In the genomic region with DNA sequence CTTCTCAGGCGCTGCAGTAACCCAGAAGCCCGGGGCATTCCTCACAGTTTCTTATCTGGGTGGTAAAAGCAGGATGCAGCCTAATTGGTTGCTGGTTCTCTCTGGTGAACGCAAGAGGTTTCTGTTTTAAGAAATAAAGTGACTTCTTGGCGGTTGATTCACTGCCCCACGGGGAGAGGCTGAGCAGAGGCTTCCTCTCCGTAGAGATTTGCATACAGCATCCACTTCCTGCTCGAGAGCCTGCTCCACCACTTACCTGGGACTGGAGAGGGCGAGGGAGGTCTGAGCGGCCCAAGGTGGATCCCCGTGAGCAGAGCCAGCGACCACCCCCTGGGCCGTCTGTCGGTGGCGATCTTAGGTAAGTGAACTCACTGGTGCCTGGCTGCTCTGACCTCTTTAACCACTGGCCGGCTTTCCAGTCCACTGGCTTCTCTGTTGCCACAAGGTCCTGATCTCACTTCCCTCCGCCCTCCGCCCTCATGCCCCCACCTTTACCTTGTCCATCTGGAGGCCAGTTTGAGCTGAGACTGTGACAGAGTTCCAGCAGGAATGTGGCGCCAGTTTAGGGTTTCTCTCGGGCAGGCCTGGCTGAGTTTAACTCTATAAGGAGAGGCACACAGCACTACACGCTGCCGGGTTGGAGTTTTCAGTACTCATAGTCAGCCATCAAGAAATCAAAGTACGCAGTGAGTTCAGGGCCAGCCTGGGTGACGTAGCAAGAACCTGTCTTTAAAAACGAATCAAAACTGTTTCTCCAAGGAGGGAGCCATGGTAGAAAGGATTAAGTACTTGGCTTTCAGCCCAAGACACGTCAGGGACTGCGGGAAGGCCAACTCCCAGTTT, we compare ENCODE assay signal across 8 mouse cellular contexts. TPM values are rescaled to one million over a fixed set of nuclear protein-coding genes. Genes with fewer than 3 reads are reported as not detected.
DNase-seq lines count a peak whose midpoint lies in the region; ATAC-seq and TF ChIP-seq lines count a peak whose summit lies in the region.

No protein-coding gene starts in this region.

- peak overlapping the region; percentile 74 for H3K27ac ChIP-seq in ES-E14 (ENCODE audit: insufficient read depth, low read depth, low read length, poor library complexity, severe bottlenecking)
- H3K27ac ChIP-seq in forebrain, embryonic 13.5 days, result peak overlapping the region; percentile 31; the same call in 1 of the 2 replicates
- peak overlapping the region; percentile 89 for H3K27ac ChIP-seq in limb, embryonic 13.5 days
- no peak overlapping the region for H3K27ac ChIP-seq in midbrain, embryonic 14.5 days (replicated peaks; ENCODE audit: low read depth, low read length)

- peak; percentile 92 for ATAC-seq in cerebellum, adult (ENCODE audit: insufficient number of reproducible peaks, low FRiP score, low TSS enrichment)
- peak; percentile 41 for ATAC-seq in forebrain, embryonic 13.5 days
- ATAC-seq in hematopoietic stem cell, adult 5-6 weeks (replicated peaks in 1 of 2; ENCODE audit: insufficient read depth in 1 of 2, low FRiP score in 2 of 2, low TSS enrichment in 1 of 2, low read depth in 1 of 2, poor library complexity in 2 of 2, severe bottlenecking in 2 of 2), result peak; percentile 81 to 86
- peak; percentile 58 for ATAC-seq in limb, embryonic 13.5 days (ENCODE audit: low FRiP score, low read depth)
- peak; percentile 57; the same call in 1 of the 2 replicates for ATAC-seq in midbrain, embryonic 14.5 days (ENCODE audit: low FRiP score, low TSS enrichment)

- H3K4me2 ChIP-seq in forebrain, embryonic 13.5 days, result peak overlapping the region; percentile 45
- H3K4me2 ChIP-seq in limb, embryonic 13.5 days (replicated peaks), result peak overlapping the region; percentile 59
- peak overlapping the region; percentile 31 for H3K4me2 ChIP-seq in midbrain, embryonic 14.5 days (ENCODE audit: low read length)

- DNase-seq in ES-E14 (ENCODE audit: low read depth, low spot score), result no peak
- peak; percentile 60 for DNase-seq in midbrain, embryonic 14.5 days
- peak; percentile 88 for DNase-seq in splenic B cell, adult 2 months (ENCODE audit: low read depth, low spot score)
- DNase-seq in layer of hippocampus, postnatal 36 days, result no peak

- H3K36me3 ChIP-seq in ES-E14 (ENCODE audit: control insufficient read depth, insufficient read depth, low read length, poor library complexity, severe bottlenecking), result peaks cover 5% of the 10 kb centered on the region; the same call in 1 of the 2 replicates
- no peaks in the 10 kb centered on the region for H3K36me3 ChIP-seq in forebrain, embryonic 13.5 days (ENCODE audit: poor library complexity, severe bottlenecking)
- no peaks in the 10 kb centered on the region for H3K36me3 ChIP-seq in limb, embryonic 13.5 days
- no peaks in the 10 kb centered on the region for H3K36me3 ChIP-seq in midbrain, embryonic 14.5 days (ENCODE audit: control insufficient read depth, insufficient read depth, low read length)
- H3K36me3 ChIP-seq in splenic B cell, adult 2 months (ENCODE audit: control insufficient read depth, insufficient read depth, low read length, poor library complexity, severe bottlenecking), result peaks cover 3% of the 10 kb centered on the region

- H3K9ac ChIP-seq in ES-E14 (ENCODE audit: insufficient read depth, low read depth, low read length, poor library complexity, severe bottlenecking), result peak overlapping the region; percentile 72
- peak overlapping the region; percentile 26; the same call in 1 of the 2 replicates for H3K9ac ChIP-seq in forebrain, embryonic 13.5 days
- H3K9ac ChIP-seq in limb, embryonic 13.5 days, result peak overlapping the region; percentile 55
- 0 out of 2 replicates have a peak overlapping the region, but pooled peaks have one; percentile 29 for H3K9ac ChIP-seq in midbrain, embryonic 14.5 days (replicated peaks; ENCODE audit: low read length)

- peak overlapping the region; percentile 64 to 77 for H3K4me3 ChIP-seq in ES-E14 (ENCODE audit: insufficient read depth in 1 of 2, low read depth in 1 of 2, low read length in 2 of 2, poor library complexity in 1 of 2, severe bottlenecking in 1 of 2)
- no peak overlapping the region for H3K4me3 ChIP-seq in forebrain, embryonic 13.5 days
- peak overlapping the region; percentile 36 for H3K4me3 ChIP-seq in limb, embryonic 13.5 days
- H3K4me3 ChIP-seq in midbrain, embryonic 14.5 days (replicated peaks; ENCODE audit: low read depth, low read length), result no peak overlapping the region

- 16% methylated on average over 26 of the region's 26 CpGs for WGBS in forebrain, embryonic 13.5 days
- 3% methylated on average over 26 of the region's 26 CpGs for WGBS in limb, embryonic 13.5 days
- WGBS in midbrain, embryonic 14.5 days, result 13% methylated on average over 26 of the region's 26 CpGs

- H3K9me3 ChIP-seq in ES-E14 (ENCODE audit: control insufficient read depth, insufficient read depth, low read depth, low read length), result no peaks in the 10 kb centered on the region
- H3K9me3 ChIP-seq in forebrain, embryonic 13.5 days (replicated peaks), result 0 out of 2 replicates have a peak, but pooled peaks cover 4% of the 10 kb centered on the region
- no peaks in the 10 kb centered on the region for H3K9me3 ChIP-seq in limb, embryonic 13.5 days
- no peaks in the 10 kb centered on the region for H3K9me3 ChIP-seq in midbrain, embryonic 14.5 days (ENCODE audit: control insufficient read depth, low read length)

- in situ Hi-C loops in ES-E14 (cut with MboI; ENCODE audit: low sequenced_read_pairs in 2 of 2, unreplicated experiment in 2 of 2), result no loop called here

- H3K27me3 ChIP-seq in forebrain, embryonic 13.5 days, result no peaks in the 10 kb centered on the region
- no peaks in the 10 kb centered on the region for H3K27me3 ChIP-seq in limb, embryonic 13.5 days
- no peaks in the 10 kb centered on the region for H3K27me3 ChIP-seq in midbrain, embryonic 14.5 days (ENCODE audit: control insufficient read depth, insufficient read depth, low read length)
- no peaks in the 10 kb centered on the region for H3K27me3 ChIP-seq in splenic B cell, adult 2 months (ENCODE audit: control insufficient read depth, insufficient read depth, low read length, poor library complexity, severe bottlenecking)

- peaks cover 19 to 21% of the 10 kb centered on the region in 2 experiments for H3K4me1 ChIP-seq in ES-E14 (ENCODE audit: control insufficient read depth in 2 of 2, insufficient read depth in 2 of 2, low read length in 2 of 2, poor library complexity in 1 of 2)
- peaks cover 24% of the 10 kb centered on the region for H3K4me1 ChIP-seq in forebrain, embryonic 13.5 days
- H3K4me1 ChIP-seq in limb, embryonic 13.5 days, result peaks cover 45% of the 10 kb centered on the region
- peaks cover 16% of the 10 kb centered on the region; the same call in 1 of the 2 replicates for H3K4me1 ChIP-seq in midbrain, embryonic 14.5 days (ENCODE audit: control insufficient read depth, insufficient read depth, low read length)

TF ChIP-seq in ES-E14, 5 proteins besides CTCF, POLR2A, EP300 and RAD21:
- TF ChIP-seq ZC3H11A (IDR thresholded peaks at IDR 0.05; ENCODE audit: borderline replicate concordance, low read depth, low read length) (no peak), ZNF384 (IDR thresholded peaks at IDR 0.05; ENCODE audit: low read depth, low read length) (no peak), CHD2 (IDR thresholded peaks at IDR 0.05; ENCODE audit: low read depth, low read length) (no peak), MAFK (IDR thresholded peaks at IDR 0.05; ENCODE audit: insufficient read depth, low read depth, low read length) (no peak), HCFC1 (IDR thresholded peaks at IDR 0.05; ENCODE audit: borderline replicate concordance, insufficient read depth, low read length) (no peak; the same call in 1 of the 2 replicates)

RNA-seq across cellular contexts. Expression of gene Traf3ip2, which starts 0.5 kb away (rescaled TPM):
- 9.2 and 9.8 TPM in 2 replicates for total RNA-seq in ES-E14 (2012; rRNA removed)
- 3.6 and 4.6 TPM in 2 replicates for polyA plus RNA-seq in forebrain, embryonic 13.5 days (2015; fragmentation: Nextera tagmentation; extraction: Ambion mirVana)
- 4.1 and 5.8 TPM in 2 replicates for total RNA-seq in hematopoietic stem cell, adult 5-6 weeks (2017)
- polyA plus RNA-seq in limb, embryonic 13.5 days (2015; fragmentation: Nextera tagmentation; extraction: Ambion mirVana), result 8.5 and 9.0 TPM in 2 replicates
- 5.4 and 6.8 TPM in 2 replicates for polyA plus RNA-seq in midbrain, embryonic 14.5 days (2014; fragmentation: Nextera tagmentation; extraction: Ambion mirVana)
- 1 to 10 TPM; 2.1 to 2.5 TPM for total RNA-seq in layer of hippocampus, postnatal 36 days (2021)

Comparison
In these comparisons a context has a peak if more than half of its experiments do, and no peak if none do; other contexts are left out.
1. DNase-seq: peak in midbrain, embryonic 14.5 days (single experiment) and splenic B cell, adult 2 months (single experiment); none in ES-E14 (single experiment) and layer of hippocampus, postnatal 36 days (0 of 2).
2. H3K4me3 ChIP-seq: peak in ES-E14 (2 of 2) and limb, embryonic 13.5 days (single experiment); none in forebrain, embryonic 13.5 days (single experiment) and midbrain, embryonic 14.5 days (single experiment).
3. ATAC-seq: peak in every context shown above with its lines; median percentile 92 in cerebellum, adult; 84 in hematopoietic stem cell, adult 5-6 weeks; 58 in limb, embryonic 13.5 days; 57 in midbrain, embryonic 14.5 days; 41 in forebrain, embryonic 13.5 days.
4. Peak in every context shown above with its lines, with median percentiles within 50 percentile points of each other: H3K9ac ChIP-seq and H3K4me2 ChIP-seq.